Mouse (Mus musculus) ES-E14 (cell line): Measurements from ENCODE around the gene Nlrp9c.
"Not testable (repeated sequence)": the region's sequence is repeated elsewhere in the genome, so short reads cannot be mapped to it uniquely, and the experiment has no call there.

ENCODE experiments used
- CHD2 ChIP-seq: IDR thresholded peaks from 2 replicates; pipeline ENCODE4 v1.6.1; 2014; ENCODE audit warnings: mild to moderate bottlenecking, low read depth, low read length, inconsistent platforms
- HCFC1 ChIP-seq: IDR thresholded peaks from 2 replicates; pipeline ENCODE4 v1.6.1; 2012; ENCODE audit warnings: low read length, inconsistent platforms, borderline replicate concordance; ENCODE audit not compliant: insufficient read depth
- MAFK ChIP-seq: IDR thresholded peaks from 2 replicates; pipeline ENCODE4 v1.6.1; 2014; ENCODE audit warnings: mild to moderate bottlenecking, low read depth, low read length, inconsistent platforms; ENCODE audit not compliant: insufficient read depth
- ZC3H11A ChIP-seq: IDR thresholded peaks from 2 replicates; pipeline ENCODE4 v1.6.1; 2012; ENCODE audit warnings: low read depth, mild to moderate bottlenecking, inconsistent platforms, low read length, borderline replicate concordance
- ZNF384 ChIP-seq: IDR thresholded peaks from 2 replicates; pipeline ENCODE4 v1.6.1; 2012; ENCODE audit warnings: low read depth, low read length, inconsistent platforms

- not testable (repeated sequence) for TF ChIP-seq MAFK, CHD2, HCFC1, ZNF384, ZC3H11A
Observed at GRCm38 (mm10) chr7:26391811-26392210, 11.7 kb downstream of the Nlrp9c start.
